Mouse (Mus musculus) testis, adult 2 months (tissue): ENCODE results near the gene Sapcd1. TPM values are rescaled to one million over a fixed set of nuclear protein-coding genes. Genes with fewer than 3 reads are reported as not detected.
"Not testable (repeated sequence)": the region's sequence is repeated elsewhere in the genome, so short reads cannot be mapped to it uniquely, and the experiment has no call there.

Source experiments
- H3K27ac ChIP-seq: fragments of 200-500 bp; 2 replicates; pipeline ENCODE4 v1.5.1; 2012; ENCODE audit warnings: low read depth, low read length; ENCODE audit not compliant: control insufficient read depth, insufficient read depth
- H3K27me3 ChIP-seq: fragments of 200-500 bp; 2 replicates; pipeline ENCODE4 v1.6.1; 2012; ENCODE audit warnings: mild to moderate bottlenecking, low read length, moderate library complexity; ENCODE audit not compliant: control insufficient read depth, insufficient read depth
- H3K36me3 ChIP-seq: fragments of 200-500 bp; 2 replicates; pipeline ENCODE4 v1.6.1; 2012; ENCODE audit warnings: mild to moderate bottlenecking, low read length; ENCODE audit not compliant: control insufficient read depth, insufficient read depth
- H3K4me1 ChIP-seq: fragments of 200-500 bp; 2 replicates; pipeline ENCODE4 v1.6.1; 2012; ENCODE audit warnings: low read length; ENCODE audit not compliant: control insufficient read depth, insufficient read depth
- H3K4me3 ChIP-seq: fragments of 200-500 bp; 2 replicates; pipeline ENCODE4 v1.5.1; 2012; ENCODE audit warnings: low read depth, mild to moderate bottlenecking, low read length, moderate library complexity, mixed read lengths; ENCODE audit not compliant: control insufficient read depth
- CTCF ChIP-seq: fragments of 200-500 bp; IDR thresholded peaks from 2 replicates; pipeline ENCODE4 v1.5.1; 2012; ENCODE audit warnings: low read depth, mild to moderate bottlenecking, inconsistent platforms, low read length, moderate library complexity; ENCODE audit not compliant: control insufficient read depth, insufficient read depth, insufficient replicate concordance
- POLR2A ChIP-seq: fragments of 200-500 bp; IDR thresholded peaks from 2 replicates; pipeline ENCODE4 v1.6.1; 2012; ENCODE audit warnings: low read depth, mild to moderate bottlenecking, inconsistent platforms, low read length, moderate library complexity; ENCODE audit not compliant: control insufficient read depth
- polyA plus RNA-seq: library from polyadenylated mRNA; depleted of rRNA; stranded (reverse); fragments of >200 nt; gene quantifications from 2 replicates; pipeline ENCODE4 v1.2.3, GENCODE M21; 2012

Sapcd1 gene
- polyA plus RNA-seq, 1 experiment: 3.5 TPM

GRCm38 (mm10) chr17:35012430-35012829 lies 15.4 kb downstream of the Sapcd1 start:
- no peak overlapping the region for H3K27ac ChIP-seq
- TF ChIP-seq CTCF: no peak
- TF ChIP-seq POLR2A: no peak
- H3K4me1 ChIP-seq: no peaks in the 10 kb centered on the region
- no peaks in the 10 kb centered on the region; the same call in 1 of the 2 replicates for H3K36me3 ChIP-seq
- no peak overlapping the region for H3K4me3 ChIP-seq
- H3K27me3 ChIP-seq: no peaks in the 10 kb centered on the region

GRCm38 (mm10) chr17:35011440-35011839 lies 16.4 kb downstream of the Sapcd1 start:
- TF ChIP-seq CTCF (no peak), POLR2A (no peak)
- no peaks in the 10 kb centered on the region for H3K27me3 ChIP-seq
- no peaks in the 10 kb centered on the region for H3K4me1 ChIP-seq
- no peak overlapping the region for H3K27ac ChIP-seq
- H3K36me3 ChIP-seq: no peaks in the 10 kb centered on the region; the same call in 1 of the 2 replicates
- H3K4me3 ChIP-seq: no peak overlapping the region

- no peak overlapping the region for H3K27ac ChIP-seq
- TF ChIP-seq POLR2A: no peak
- no peak for TF ChIP-seq CTCF
- H3K4me1 ChIP-seq: no peaks in the 10 kb centered on the region
- H3K4me3 ChIP-seq: no peak overlapping the region
- H3K27me3 ChIP-seq: no peaks in the 10 kb centered on the region
- H3K36me3 ChIP-seq: peaks cover 3% of the 10 kb centered on the region
These were observed 18.2 kb downstream of the Sapcd1 start for GRCm38 (mm10) chr17:35009586-35009985.

GRCm38 (mm10) chr17:35007387-35007991 lies 20.3 kb downstream of the Sapcd1 start:
- Histone ChIP-seq H3K4me1 (peaks cover 1% of the 10 kb centered on the region), H3K27ac (no peak overlapping the region), H3K36me3 (peaks cover 3% of the 10 kb centered on the region), H3K4me3 (no peak overlapping the region), H3K27me3 (no peaks in the 10 kb centered on the region)
- TF ChIP-seq POLR2A (no peak), CTCF (no peak)

- not testable (repeated sequence) for H3K4me3 ChIP-seq, H3K36me3 ChIP-seq, H3K27me3 ChIP-seq, H3K27ac ChIP-seq
- H3K4me1 ChIP-seq: peaks cover 11% of the 10 kb centered on the region
These were observed 21.9 kb downstream of the Sapcd1 start for GRCm38 (mm10) chr17:35005902-35006301.

GRCm38 (mm10) chr17:35005158-35005557 lies 22.7 kb downstream of the Sapcd1 start:
- H3K36me3 ChIP-seq: peaks cover 3% of the 10 kb centered on the region
- H3K27ac ChIP-seq: no peak overlapping the region
- H3K4me3 ChIP-seq: no peak overlapping the region
- H3K4me1 ChIP-seq: peaks cover 11% of the 10 kb centered on the region
- TF ChIP-seq CTCF (no peak), POLR2A (no peak)
- no peaks in the 10 kb centered on the region for H3K27me3 ChIP-seq

- H3K36me3 ChIP-seq: peaks cover 3% of the 10 kb centered on the region
- H3K4me1 ChIP-seq: peaks cover 13% of the 10 kb centered on the region
- TF ChIP-seq POLR2A (no peak), CTCF (no peak)
- H3K27me3 ChIP-seq: no peaks in the 10 kb centered on the region
- H3K4me3 ChIP-seq: no peak overlapping the region
- H3K27ac ChIP-seq: no peak overlapping the region
These were observed 23.6 kb downstream of the Sapcd1 start for GRCm38 (mm10) chr17:35004075-35004717.
